Mouse (Mus musculus) megakaryocyte, embryonic 14.5 days (primary cell): Measurements from ENCODE around the gene BC055324. TPM values are rescaled to one million over a fixed set of nuclear protein-coding genes. Genes with fewer than 3 reads are reported as not detected.

ENCODE experiments used
- H3K27me3 ChIP-seq: replicated peaks from 2 replicates; pipeline ENCODE3; 2012; ENCODE audit warnings: inconsistent platforms
- H3K36me3 ChIP-seq: replicated peaks from 2 replicates; pipeline ENCODE3; 2012; ENCODE audit warnings: low read length, inconsistent platforms, mixed read lengths
- H3K4me1 ChIP-seq: 2 replicates; pipeline ENCODE4 v1.6.1; 2012; ENCODE audit warnings: inconsistent platforms
- H3K4me3 ChIP-seq: replicated peaks from 2 replicates; pipeline ENCODE3; 2012; ENCODE audit warnings: moderate library complexity, mild to moderate bottlenecking, inconsistent platforms
- H3K9me3 ChIP-seq: 2 replicates; pipeline ENCODE4 v1.6.1; 2012; ENCODE audit warnings: inconsistent platforms
- FLI1 ChIP-seq: IDR thresholded peaks from 2 replicates; pipeline ENCODE4 v1.6.1; 2012; ENCODE audit warnings: low read length, inconsistent platforms, mixed read lengths
- GATA1 ChIP-seq: IDR thresholded peaks from 3 replicates; pipeline ENCODE4 v1.6.1; 2012; ENCODE audit warnings: mixed read lengths, low read length, inconsistent platforms, borderline replicate concordance
- polyA plus RNA-seq: library from polyadenylated mRNA; stranded (reverse); fragments of >175 nt; gene quantifications from 2 replicates; pipeline ENCODE4 v1.2.3, GENCODE M21; 2012; ENCODE audit warnings: low replicate concordance; ENCODE audit not compliant: insufficient read depth

The BC055324 gene
- polyA plus RNA-seq, 1 experiment, result 0.44 TPM

DNA sequence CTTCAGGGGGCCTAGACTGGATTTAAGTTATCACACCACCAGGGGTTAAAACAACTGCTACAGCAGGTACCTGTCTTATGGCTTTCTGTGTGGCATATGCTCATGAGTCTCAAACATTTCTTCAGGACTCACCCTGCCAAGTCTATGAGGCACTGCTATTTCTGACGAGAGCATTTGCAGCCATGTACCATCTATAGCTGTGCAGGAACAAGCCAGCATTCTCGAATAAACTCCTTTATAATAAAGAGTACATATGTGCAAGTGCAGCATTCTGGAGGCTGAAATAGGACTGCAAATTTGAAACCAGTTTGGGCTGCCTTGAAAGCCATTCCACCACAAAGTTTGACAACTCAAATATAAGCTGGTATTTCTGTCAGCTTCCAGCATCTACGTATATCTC, 36.6 kb downstream of the BC055324 start:
- Histone ChIP-seq H3K9me3 (no peaks in the 10 kb centered on the region), H3K4me1 (no peaks in the 10 kb centered on the region; the same call in 1 of the 2 replicates), H3K36me3 (peaks cover 88% of the 10 kb centered on the region), H3K4me3 (no peak overlapping the region), H3K27me3 (no peaks in the 10 kb centered on the region)
- TF ChIP-seq FLI1 (no peak), GATA1 (no peak)

DNA sequence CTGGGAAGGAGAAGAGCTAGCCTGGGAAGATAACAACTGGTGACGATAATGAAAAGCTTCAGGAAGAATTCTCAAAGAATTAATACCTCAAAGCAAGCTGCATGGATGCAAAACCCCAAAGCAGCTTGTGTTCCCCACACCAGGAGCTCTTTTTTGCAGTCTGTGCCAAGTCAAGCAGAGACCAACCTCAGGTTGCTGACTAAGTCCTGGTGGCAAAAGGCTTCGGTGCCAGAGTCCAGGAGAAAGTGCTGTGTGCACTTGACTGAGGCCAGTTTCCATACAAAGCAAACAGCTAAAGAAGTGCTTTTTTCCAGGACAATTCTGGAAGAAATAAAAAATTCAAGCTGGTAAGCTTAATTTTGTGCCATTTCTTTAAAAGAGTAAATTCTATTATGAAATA, 41.2 kb downstream of the BC055324 start:
- Histone ChIP-seq H3K4me3 (no peak overlapping the region), H3K9me3 (no peaks in the 10 kb centered on the region), H3K4me1 (peaks cover 2% of the 10 kb centered on the region; the same call in 1 of the 2 replicates), H3K36me3 (peaks cover 99% of the 10 kb centered on the region), H3K27me3 (no peaks in the 10 kb centered on the region)
- TF ChIP-seq GATA1, result no peak
- TF ChIP-seq FLI1, result no peak

DNA sequence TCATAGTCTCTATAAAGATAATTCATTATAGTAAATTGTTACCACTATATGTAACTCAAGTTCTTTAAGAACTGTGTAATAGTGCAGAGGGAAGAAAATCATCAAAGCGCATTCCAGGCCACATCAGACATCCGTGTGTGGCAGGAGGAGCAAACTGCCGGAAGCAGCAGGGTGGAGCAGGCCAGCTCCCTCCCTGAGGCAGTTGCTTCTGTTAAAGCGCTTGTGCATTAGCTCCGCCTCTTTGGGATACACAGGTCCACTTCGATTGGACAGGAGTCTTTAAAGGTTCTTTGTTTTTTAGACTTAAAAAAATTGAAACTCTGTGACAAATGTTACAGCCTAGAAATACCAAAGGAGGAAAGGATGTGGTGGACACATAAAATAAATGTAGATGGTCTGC, 52.5 kb downstream of the BC055324 start:
- Histone ChIP-seq H3K4me3 (no peak overlapping the region), H3K36me3 (peaks cover 98% of the 10 kb centered on the region), H3K4me1 (0 out of 2 replicates have a peak, but pooled peaks cover 4% of the 10 kb centered on the region), H3K27me3 (no peaks in the 10 kb centered on the region), H3K9me3 (no peaks in the 10 kb centered on the region)
- TF ChIP-seq FLI1 (no peak), GATA1 (no peak)

DNA sequence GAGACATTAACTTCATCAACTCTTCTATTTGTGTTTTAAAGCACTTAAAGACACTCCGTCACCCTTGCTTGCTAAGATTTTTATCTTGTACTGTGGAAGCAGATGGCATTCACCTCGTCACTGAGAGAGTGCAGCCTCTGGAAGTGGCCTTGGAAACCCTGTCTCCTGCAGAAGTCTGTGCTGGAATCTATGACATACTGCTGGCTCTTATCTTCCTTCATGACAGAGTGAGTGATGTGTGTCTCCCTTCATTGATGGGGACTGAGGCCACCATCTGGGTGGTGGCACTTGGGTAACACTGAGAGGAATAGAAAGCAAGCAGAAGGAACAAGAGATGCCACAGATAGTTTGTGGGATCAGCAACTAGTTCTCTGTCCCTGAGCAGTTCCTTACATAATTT, 60.0 kb downstream of the BC055324 start:
- Histone ChIP-seq H3K36me3 (peaks cover 76% of the 10 kb centered on the region), H3K27me3 (no peaks in the 10 kb centered on the region), H3K4me1 (peaks cover 46% of the 10 kb centered on the region), H3K4me3 (no peak overlapping the region), H3K9me3 (no peaks in the 10 kb centered on the region)
- TF ChIP-seq FLI1 (no peak), GATA1 (no peak)

DNA sequence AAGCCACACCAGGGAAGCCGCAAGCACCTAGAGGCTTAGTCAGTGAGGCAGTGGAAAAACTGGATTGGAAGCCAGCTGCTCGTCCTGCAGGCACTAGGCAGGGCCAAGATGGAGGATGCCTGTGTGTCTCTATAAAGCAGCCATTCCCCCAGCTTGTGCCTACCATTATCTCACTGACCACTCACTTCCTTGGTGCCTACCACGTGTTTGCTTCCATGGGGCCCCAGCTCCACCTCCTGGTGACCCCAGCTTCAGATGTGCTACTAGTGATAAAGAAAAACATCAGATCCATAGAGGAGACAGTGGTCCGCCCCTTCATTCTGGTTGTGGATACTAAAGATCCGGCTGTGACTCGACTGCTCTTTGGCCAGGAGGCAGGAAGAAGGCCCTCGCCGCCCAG, 62.8 kb downstream of the BC055324 start:
- H3K4me3 ChIP-seq, result peak overlapping the region; percentile 97
- no peaks in the 10 kb centered on the region for H3K9me3 ChIP-seq
- H3K4me1 ChIP-seq, result peaks cover 56% of the 10 kb centered on the region
- peaks cover 50% of the 10 kb centered on the region for H3K36me3 ChIP-seq
- TF ChIP-seq FLI1 (no peak), GATA1 (no peak)
- H3K27me3 ChIP-seq, result no peaks in the 10 kb centered on the region

DNA sequence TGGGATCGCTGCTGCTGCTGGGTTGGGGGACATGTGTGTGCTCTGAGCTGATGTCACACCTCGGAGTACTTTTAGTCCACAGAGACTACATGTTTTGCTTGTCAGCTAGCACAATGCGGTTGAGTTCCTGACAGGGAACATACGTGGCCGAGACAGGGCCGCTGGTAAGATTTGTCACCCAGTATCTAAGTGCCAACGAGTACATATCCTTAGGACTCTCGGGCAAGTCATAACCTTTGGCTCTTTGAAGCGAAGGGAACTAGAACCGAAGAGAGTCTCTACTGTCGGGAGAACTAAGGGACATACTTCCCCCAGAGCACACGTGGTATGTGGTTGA, 64.2 kb downstream of the BC055324 start:
- Histone ChIP-seq H3K9me3 (no peaks in the 10 kb centered on the region), H3K27me3 (no peaks in the 10 kb centered on the region), H3K4me1 (peaks cover 46% of the 10 kb centered on the region), H3K4me3 (peak overlapping the region; percentile 97), H3K36me3 (peaks cover 36% of the 10 kb centered on the region)
- TF ChIP-seq FLI1 (no peak), GATA1 (no peak)

DNA sequence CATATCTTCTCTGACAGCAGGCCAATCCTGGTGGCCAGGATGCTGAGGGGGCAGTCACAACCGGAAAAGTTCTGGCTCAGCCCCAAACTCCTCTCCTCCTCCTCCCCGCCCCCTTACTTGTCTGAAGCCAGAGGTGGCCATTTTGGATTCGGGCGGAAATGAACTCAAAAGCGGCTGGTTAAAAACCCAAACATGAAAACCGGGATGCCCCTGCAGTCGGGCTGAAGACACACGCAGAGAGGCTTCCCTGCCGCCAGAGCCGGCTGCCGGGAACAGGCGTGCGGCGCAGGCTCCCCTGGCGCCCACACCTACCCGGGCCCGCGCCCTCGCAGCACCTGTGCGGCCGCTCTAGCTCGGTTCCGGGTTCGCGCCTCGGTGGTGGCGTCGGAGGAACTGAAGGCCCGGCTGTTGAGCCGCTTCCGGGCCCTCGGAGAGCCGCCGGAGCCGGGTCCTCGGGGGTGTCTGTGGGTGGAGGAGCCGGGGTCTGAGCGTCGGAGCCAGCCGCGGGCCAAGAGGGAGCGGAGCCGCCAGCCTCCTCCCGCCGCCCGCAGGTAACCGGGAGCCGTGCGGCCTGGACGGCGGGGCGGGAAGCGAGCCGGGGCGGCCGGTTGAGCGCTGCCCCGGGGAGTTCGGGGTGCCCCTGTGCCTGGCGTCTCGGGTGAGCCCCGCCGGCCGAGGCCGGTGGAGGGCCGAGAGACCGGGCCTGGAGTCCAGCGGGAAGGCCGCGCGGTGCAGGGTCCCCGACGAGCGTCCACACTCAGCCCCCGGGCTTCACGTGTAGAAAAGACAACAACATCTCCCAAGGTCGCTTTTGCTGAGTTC, 64.7 kb downstream of the BC055324 start:
- Histone ChIP-seq H3K36me3 (peaks cover 31% of the 10 kb centered on the region), H3K27me3 (no peaks in the 10 kb centered on the region), H3K4me3 (peak overlapping the region; percentile 97), H3K4me1 (peaks cover 46% of the 10 kb centered on the region), H3K9me3 (no peaks in the 10 kb centered on the region)
- no peak for TF ChIP-seq FLI1
- no peak for TF ChIP-seq GATA1

DNA sequence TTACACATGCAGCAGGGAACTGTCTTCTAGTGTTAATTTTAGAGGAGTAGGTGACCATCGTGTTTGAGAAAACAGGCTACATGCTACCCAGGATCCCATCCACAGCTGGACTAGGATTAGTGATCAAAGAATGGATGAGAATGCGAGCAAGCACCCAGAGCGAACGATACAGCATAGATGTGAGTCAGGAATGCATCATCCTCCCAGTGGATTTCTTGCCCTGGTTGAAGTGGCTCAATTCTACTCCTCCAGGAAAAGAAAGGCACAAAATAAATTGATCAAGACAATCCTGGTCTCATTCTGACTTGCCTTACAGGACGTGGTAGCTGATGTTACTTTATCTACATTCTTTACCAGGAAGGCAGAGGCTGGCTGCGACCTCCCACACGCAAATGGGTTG, 65.8 kb downstream of the BC055324 start, which contains the start of gene Scyl3:
Gene Scyl3, plus strand, starts transcription at position 255 of the 400 bp plus-strand sequence.
- no peaks in the 10 kb centered on the region for H3K27me3 ChIP-seq
- no peaks in the 10 kb centered on the region for H3K9me3 ChIP-seq
- TF ChIP-seq GATA1 (no peak), FLI1 (no peak)
- H3K4me3 ChIP-seq, result peak within 1 kb of the TSS; percentile 97
- H3K4me1 ChIP-seq, result peaks cover 41% of the 10 kb centered on the region
- H3K36me3 ChIP-seq, result peaks cover 21% of the 10 kb centered on the region

DNA sequence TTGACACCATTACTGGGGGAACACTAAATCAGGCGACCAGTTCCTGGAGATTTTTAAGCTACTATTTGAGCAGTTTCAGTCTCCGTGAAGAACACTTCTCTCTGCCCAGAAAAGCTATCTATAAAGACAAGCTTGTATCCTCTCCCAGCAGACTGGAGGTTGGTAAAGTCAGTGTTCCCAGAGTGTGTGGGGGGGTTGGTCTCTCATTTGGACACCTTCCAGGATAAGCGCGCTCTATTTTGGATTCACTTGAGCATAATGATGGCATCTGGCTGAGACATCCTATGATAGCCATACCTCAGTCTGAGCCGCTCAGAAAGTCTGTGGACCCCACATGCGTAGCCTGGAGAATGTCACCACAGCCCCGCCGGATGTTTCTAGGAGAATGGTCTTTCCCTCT, 70.5 kb downstream of the BC055324 start:
- TF ChIP-seq FLI1 (no peak), GATA1 (no peak)
- peaks cover 9% of the 10 kb centered on the region for H3K4me1 ChIP-seq

DNA sequence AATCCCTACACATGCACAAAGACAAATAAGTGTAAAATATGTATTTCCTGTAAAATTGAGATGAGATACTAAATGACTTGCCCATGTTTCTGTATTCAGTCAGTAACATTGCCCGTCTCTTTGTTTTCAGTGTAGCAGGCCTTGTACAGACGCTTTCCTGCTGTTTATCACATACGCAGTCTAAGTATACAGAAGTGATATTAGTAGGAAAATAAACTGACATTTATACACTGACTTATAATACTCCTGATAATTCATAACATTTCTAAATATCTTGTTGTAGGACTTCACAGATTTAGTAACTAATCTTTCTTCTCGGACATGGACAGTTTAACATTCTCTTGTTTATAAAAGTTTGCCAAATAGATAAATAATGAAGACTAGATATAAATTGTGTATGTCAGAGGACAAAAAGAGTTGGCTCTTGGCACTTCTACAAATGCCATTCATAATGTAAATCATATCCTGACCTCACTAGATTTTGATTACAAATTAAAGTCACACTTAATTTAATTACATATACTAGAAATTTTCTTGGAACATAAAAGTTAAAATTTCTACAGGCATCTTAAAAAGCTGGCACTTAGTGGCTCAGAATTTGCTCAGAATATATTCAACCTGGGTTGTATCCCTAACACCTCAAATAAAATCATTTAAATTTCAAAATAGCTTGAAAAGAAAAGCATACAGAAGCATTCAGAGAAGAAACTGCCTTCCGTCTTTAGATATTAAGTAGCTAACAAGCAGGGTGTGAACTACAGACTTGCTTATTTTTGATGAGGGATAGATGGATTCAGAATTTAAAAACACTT, 77.0 kb downstream of the BC055324 start:
- Histone ChIP-seq H3K9me3 (no peaks in the 10 kb centered on the region), H3K36me3 (no peaks in the 10 kb centered on the region), H3K4me1 (no peaks in the 10 kb centered on the region), H3K4me3 (no peak overlapping the region), H3K27me3 (no peaks in the 10 kb centered on the region)
- no peak for TF ChIP-seq GATA1
- no peak for TF ChIP-seq FLI1

More for the DNA sequence above, 70.5 kb downstream of the BC055324 start:
- Histone ChIP-seq H3K4me3 (no peak overlapping the region), H3K27me3 (no peaks in the 10 kb centered on the region), H3K36me3 (no peaks in the 10 kb centered on the region), H3K9me3 (no peaks in the 10 kb centered on the region)
